Mouse (Mus musculus) adrenal gland, postnatal 25 days (tissue): ENCODE measurements around the gene Plxdc1. TPM values are rescaled to one million over a fixed set of nuclear protein-coding genes. Genes with fewer than 3 reads are reported as not detected.

ENCODE experiments used
- DNase-seq: peaks from one replicate; pipeline ENCODE4 v3.0.0; 2021; ENCODE audit warnings: mixed read lengths
- total RNA-seq: library from RNA; stranded (reverse); gene quantifications from 2 replicates; pipeline ENCODE4 v1.2.3, GENCODE M21; 2021

The Plxdc1 gene
- total RNA-seq, 1 experiment from 2014 or later: 20.9 TPM

- peak; percentile 91 for DNase-seq
Measured at GRCm38 (mm10) chr11:97987551-97988526, 1.6 kb upstream of the Plxdc1 start.

DNA sequence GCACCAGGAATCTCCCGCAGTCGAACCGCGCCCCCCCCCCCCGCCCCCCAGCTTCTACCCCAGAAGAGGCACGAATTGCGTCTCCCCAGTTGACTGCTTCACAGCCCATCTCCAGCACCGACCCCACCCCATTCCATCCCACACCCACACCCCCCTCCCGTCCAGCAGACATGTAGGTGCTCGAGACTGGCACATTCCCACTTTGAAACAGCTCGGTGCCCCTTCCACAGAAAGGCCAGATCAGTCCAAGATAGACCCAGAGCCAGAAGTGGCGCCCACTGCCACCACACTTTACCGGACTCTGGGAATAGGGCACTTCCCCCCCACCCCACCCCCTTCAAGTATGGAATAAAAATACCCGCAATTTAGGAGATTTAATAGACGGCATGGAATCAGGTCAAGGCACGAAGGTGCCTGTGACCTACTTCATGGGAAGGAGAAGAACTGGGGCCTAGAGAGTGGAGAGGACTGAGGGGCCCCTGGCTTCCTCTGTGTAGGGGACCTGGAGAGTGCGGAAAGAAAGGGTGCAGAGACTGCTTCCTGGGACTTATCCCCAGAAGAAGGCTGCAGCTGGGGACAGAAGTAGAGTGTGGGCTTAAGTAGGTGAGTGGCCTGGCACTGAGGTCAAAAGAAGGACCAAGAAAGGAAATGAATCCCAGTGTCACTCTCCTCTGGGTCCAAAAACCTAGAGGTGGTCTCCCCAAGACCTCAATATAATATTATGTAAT, 658 bp upstream of the Plxdc1 start:
- DNase-seq: no peak

DNA sequence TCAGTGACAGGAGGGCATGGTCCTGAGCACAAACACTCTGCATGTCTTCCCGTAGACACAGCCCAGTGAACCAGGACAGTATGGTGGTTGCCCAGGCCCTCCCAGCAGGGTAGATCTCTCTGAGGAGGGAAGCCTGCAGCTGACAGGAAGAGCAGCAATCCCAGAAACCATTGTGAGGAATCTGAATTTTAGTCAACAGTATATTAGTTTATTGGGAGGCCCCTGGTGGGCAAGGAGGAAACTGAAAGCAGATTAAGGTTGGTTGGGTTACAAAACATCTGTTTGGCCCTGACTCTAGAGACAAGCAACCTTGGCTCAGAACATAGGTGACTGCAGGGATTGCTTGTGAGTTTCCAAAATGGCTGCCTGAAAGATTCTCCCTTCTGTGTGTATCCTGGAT, 2.3 kb downstream of the Plxdc1 start:
- no peak for DNase-seq

DNA sequence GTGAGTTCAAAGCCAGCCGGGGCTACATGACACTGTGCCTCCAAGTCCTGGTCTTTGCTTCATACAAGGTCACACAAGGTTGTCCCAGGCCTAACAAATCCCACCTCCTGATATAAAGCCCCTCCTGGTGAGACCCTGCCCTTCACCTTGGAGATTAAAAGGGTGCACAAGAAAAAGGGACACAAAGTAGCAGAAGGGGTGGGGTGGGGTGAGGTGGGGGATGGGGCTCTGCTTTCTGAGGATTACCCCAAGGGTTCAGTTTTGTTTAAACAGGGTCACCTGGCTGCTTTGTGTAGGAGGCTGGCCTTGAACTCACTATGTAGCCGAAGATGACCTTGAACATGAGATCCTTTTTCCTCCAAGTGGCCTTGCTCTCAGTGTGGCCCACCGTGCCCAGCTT, 2.7 kb downstream of the Plxdc1 start:
- DNase-seq: no peak

DNA sequence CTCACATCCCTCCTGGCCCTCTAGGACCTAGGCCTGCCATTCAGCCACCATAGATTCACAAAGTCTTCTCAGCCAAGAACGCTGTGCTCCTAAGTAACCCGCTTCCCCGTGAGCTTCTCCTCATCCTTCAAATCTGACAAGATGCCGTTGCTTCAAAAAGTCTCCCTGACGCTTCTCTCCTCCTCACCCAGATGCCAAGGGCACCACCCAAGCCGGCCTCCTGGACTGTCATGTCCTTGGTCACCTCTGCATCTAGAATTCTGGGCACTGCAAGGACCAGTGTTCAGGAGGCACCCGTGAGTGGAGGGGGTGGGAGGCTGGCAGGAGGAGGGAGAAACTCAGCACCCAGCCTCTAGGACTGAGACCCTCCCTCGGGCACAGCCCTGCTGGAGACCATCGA, 3.5 kb downstream of the Plxdc1 start:
- no peak for DNase-seq

- DNase-seq: no peak
Measured at GRCm38 (mm10) chr11:97980531-97980966, 5.7 kb downstream of the Plxdc1 start.

GRCm38 (mm10) chr11:97979824-97980495, 6.3 kb downstream of the Plxdc1 start:
- no peak for DNase-seq

DNA sequence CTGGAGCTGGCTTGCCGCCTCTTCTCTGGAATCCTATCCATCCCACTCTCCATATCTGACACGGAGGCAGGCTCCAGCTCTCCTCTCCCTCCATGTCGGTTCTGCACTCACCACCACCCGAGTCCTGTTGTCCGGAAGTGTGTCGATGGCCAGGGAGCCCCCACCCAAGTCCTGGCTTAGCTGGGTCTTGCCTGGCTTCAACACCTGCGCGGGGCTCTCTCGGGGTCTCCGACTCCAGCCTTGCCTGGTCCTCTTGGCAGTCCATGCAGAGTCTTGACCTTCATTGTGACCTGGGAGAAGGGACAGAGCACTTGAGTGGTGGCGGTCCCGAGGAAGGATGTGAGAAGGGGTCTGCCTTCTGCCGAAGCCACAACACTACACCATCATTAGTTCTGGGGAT, 7.9 kb downstream of the Plxdc1 start:
- DNase-seq: no peak

DNA sequence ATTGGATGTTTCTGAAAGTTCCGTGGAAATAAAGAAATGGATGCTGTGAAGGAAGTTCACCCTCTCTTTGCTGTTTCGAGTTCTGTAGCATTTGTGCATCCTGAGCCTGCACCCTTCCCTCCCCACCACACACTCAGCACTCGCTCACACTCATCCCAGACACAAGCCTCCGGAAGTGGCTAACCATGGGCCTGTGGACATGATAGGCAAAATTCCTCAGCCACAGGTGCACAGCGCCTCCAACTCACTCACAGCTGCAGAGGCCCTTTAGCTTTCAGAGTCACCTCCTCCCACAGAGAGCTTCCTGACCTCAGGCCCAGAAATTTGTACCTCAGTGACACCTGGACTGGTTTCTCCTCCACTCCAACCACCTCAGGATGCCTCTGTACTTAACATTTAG, 8.4 kb downstream of the Plxdc1 start:
- no peak for DNase-seq

- no peak for DNase-seq
Measured at GRCm38 (mm10) chr11:97974746-97975145, 11.5 kb downstream of the Plxdc1 start.

- no peak for DNase-seq
Measured at GRCm38 (mm10) chr11:97974141-97974540, 12.1 kb downstream of the Plxdc1 start.

DNA sequence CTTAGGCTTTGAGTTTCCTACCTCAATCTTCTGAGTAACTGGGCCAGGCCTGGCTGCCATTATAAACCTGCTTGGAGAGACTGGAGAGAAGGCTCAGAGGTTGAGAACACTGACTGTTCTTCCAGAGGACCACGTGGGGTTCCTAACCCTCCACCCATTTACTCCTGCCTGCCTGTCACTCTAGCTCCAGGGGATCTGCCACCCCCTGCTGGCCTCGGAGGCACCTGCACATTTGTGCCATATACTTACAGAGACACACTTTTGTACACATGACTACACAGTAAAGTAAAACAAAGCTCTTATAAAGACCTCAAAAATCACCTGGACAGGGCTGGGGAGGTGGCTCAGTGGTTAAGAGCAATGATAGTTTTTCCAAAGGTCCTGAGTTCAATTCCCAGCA, 13.8 kb downstream of the Plxdc1 start:
- no peak for DNase-seq

DNA sequence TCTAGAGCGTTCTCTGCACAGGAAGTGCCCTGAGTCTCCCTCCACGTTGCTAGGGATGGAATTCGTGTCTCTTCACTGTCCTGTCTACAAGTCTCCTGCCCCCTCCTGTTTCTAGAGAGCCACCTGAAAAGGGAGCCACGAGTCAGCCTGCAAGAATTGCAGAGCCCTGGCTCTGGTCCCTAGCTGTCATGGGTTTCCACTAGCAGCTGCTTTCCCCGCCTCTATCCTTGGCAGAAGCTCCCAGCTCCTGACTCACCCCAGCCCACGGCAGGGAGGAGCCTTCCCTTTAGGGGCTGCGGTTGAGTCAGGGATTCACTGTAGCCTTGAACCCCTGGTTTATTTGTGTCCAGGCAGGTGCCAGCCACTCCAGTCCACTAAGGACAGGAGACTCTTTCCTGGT, 15.0 kb downstream of the Plxdc1 start:
- peak; percentile 84 for DNase-seq

GRCm38 (mm10) chr11:97970771-97971170, 15.5 kb downstream of the Plxdc1 start:
- DNase-seq: no peak

- no peak for DNase-seq
Measured at GRCm38 (mm10) chr11:97968385-97968784, 17.9 kb downstream of the Plxdc1 start.

GRCm38 (mm10) chr11:97967114-97967513, 19.1 kb downstream of the Plxdc1 start:
- DNase-seq: no peak

DNA sequence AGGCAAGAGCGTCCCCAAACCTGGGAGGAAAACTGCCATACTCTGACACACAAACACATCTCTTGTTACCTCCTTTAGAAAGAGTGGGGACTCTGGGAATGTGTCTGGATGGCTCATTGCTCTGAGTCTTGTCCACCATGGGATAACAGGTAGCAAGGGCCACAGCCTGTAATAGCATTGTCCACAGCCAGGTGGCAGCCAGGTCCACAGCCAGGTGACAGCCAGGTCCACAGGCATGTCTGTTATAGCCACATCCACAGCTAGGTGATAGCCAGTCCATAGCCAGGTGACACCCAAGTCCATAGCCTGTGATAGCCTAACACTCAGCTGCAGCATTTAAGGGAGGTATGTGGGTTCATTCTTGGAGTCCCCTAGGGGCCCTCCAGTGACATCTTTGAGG, 25.3 kb downstream of the Plxdc1 start:
- no peak for DNase-seq

DNA sequence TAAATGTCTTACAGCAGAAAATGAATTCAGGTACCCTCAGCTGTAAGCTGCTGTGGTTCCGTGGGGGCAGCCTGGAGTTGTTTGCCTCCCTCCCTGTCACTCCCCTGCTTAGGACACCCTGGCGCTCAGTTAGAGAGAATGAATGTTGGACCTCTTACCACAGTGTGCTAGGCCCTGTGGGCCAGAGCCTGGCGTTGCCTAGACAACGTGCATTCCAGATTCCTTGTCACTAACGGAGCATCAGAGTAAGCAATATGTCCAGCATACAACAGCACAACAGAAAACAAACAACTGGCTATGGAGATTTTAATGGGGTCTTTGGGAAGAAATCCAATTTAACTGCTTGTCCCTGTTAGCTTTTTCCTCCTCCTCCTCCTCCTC, 27.0 kb downstream of the Plxdc1 start:
- no peak for DNase-seq

- DNase-seq: no peak
Measured at GRCm38 (mm10) chr11:97958641-97959299, 27.5 kb downstream of the Plxdc1 start.

DNA sequence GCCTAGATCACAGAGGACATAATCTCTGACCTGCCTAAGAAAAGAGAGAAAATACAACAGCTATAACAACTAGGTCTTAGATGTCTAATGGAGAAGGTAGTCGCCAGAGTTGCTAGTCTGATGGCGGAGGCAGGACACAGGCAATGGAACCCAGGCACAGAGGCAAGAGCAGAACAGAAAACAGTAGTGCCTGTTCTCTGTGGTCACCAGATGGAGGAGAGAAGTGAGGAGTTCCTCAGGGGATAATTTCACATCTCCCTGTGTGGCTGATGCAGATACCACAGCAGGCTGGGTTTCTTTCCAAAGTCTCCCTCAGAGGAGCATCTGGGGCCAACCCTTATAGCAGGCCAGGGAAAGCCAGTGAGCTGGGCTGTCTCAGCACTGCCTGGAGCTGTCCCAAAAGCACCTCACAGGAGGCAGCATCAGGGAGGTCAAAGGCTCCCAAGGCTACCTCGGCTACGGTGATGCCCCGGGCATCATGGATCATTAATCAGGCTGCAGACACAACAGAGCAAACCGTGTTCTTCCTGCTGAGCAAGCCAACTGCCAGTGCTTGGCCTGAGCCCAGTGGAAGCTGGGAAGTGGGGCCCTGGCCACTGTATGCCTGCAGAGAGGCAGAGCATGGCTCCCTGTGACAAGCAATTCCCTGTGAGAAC, 29.2 kb downstream of the Plxdc1 start:
- peak; percentile 34 for DNase-seq

GRCm38 (mm10) chr11:97955915-97956314, 30.3 kb downstream of the Plxdc1 start:
- DNase-seq: no peak
